Mouse (Mus musculus): ENCODE data around the gene Gm1604a. TPM values are rescaled to one million over a fixed set of nuclear protein-coding genes. Genes with fewer than 3 reads are reported as not detected.
"Not testable (repeated sequence)": the region's sequence is repeated elsewhere in the genome, so short reads cannot be mapped to it uniquely, and the experiment has no call there.

Gm1604a gene
- polyA plus RNA-seq, 1 experiment, result 0.33 TPM

DNA sequence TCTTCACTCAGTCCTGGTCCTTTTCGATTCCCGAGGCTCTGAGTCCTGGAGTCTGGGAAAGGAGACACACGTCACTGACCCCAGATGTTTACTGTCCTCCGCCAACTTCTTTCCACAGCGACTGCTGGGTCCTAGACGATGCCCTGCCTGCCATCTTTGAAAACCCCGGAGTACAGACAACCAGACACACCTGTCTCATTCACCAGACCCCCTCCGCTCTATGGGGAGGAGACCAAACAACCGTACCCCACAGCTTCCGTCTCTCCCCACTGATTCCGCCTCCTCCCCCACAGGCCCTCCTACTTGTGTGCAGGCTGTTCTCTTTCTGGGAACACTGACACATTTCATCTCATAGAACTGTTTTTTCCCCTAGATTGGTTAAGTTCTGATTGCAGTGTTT is 97.2 kb downstream of the Gm1604a start:
- DNase-seq; H3K27ac ChIP-seq (ENCODE audit: insufficient read depth, low read length); H3K4me3 ChIP-seq (replicated peaks; ENCODE audit: insufficient read depth, low read depth, low read length); H3K27me3 ChIP-seq (ENCODE audit: control insufficient read depth, insufficient read depth, low read length); H3K4me1 ChIP-seq (ENCODE audit: control insufficient read depth, insufficient read depth, low read length): not testable (repeated sequence)
- 75% methylated on average over 11 of the region's 11 CpGs for WGBS

GRCm38 (mm10) chr17:7126475-7126874 is 101.1 kb downstream of the Gm1604a start:
- 86% methylated on average over 8 of the region's 10 CpGs for WGBS
- not testable (repeated sequence) for H3K27me3 ChIP-seq (ENCODE audit: control insufficient read depth, insufficient read depth, low read length); H3K27ac ChIP-seq (ENCODE audit: insufficient read depth, low read length); DNase-seq; H3K4me1 ChIP-seq (ENCODE audit: control insufficient read depth, insufficient read depth, low read length); H3K4me3 ChIP-seq (replicated peaks; ENCODE audit: insufficient read depth, low read depth, low read length)

- not testable (repeated sequence) for H3K4me3 ChIP-seq (replicated peaks; ENCODE audit: insufficient read depth, low read depth, low read length); H3K4me1 ChIP-seq (ENCODE audit: control insufficient read depth, insufficient read depth, low read length); H3K27me3 ChIP-seq (ENCODE audit: control insufficient read depth, insufficient read depth, low read length); DNase-seq; H3K27ac ChIP-seq (ENCODE audit: insufficient read depth, low read length)
- WGBS, result no CpG with 5 or more reads among the region's 7 CpGs
Measured at GRCm38 (mm10) chr17:7134002-7134401, 108.6 kb downstream of the Gm1604a start.

DNA sequence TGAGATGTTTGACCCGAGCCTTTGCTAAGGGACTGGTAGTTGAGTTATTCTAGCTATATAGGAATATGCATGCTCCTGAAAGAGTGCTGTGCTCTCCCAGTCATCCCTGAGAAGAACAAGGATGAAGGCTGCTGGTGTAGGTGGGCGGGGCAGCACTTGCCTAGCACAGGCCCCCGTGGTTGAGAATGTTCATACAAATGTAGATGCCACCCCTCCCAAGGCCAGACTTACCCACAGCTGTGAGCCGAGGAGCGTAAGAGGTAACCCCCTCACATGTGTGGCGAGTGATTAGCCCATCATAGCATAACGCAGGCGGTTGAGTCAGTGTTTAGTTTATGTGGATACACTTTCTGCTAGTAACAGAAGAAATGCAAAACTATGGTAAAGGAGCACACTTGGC is 109.9 kb downstream of the Gm1604a start:
- not testable (repeated sequence) for H3K27me3 ChIP-seq (ENCODE audit: control insufficient read depth, insufficient read depth, low read length); H3K4me3 ChIP-seq (replicated peaks; ENCODE audit: insufficient read depth, low read depth, low read length); DNase-seq; H3K27ac ChIP-seq (ENCODE audit: insufficient read depth, low read length); H3K4me1 ChIP-seq (ENCODE audit: control insufficient read depth, insufficient read depth, low read length)
- WGBS, result 93% methylated on average over 7 of the region's 8 CpGs

Other genes starting within 250 kb of the Gm1604a start
- gene Ezr, start 242.8 kb upstream of the Gm1604a start, polyA plus RNA-seq (2012; rRNA removed), result 12.1 and 16.1 TPM in 2 replicates
- 15.7 and 16.7 TPM in 2 replicates for gene Rsph3b, start 76.9 kb upstream of the Gm1604a start, polyA plus RNA-seq (2012; rRNA removed)
- 35.8 and 38.7 TPM in 2 replicates for gene Tagap1, start 64.4 kb upstream of the Gm1604a start, polyA plus RNA-seq (2012; rRNA removed)
- 77.2 and 83.7 TPM in 2 replicates for gene Rnaset2b, start 54.9 kb upstream of the Gm1604a start, polyA plus RNA-seq (2012; rRNA removed)
- 1.4 and 1.5 TPM in 2 replicates for gene Gm49721, start 46.7 kb upstream of the Gm1604a start, polyA plus RNA-seq (2012; rRNA removed)
- 20.6 and 23.4 TPM in 2 replicates for gene Rps6ka2, start 144.5 kb downstream of the Gm1604a start, polyA plus RNA-seq (2012; rRNA removed)